Mouse (Mus musculus) B cell, adult 2 months (primary cell): ENCODE data around the gene Phip.
A peak's percentile ranks its signal among the peaks of the same experiment; 100 is the strongest.

Experiments used
- DNase-seq, 2 experiments: peaks; one replicate each; pipeline ENCODE4 v3.0.0; 2022

Phip gene

GRCm38 (mm10) chr9:82975342-82976215, at the start of gene Phip:
Gene Phip (minus strand): TSS chr9:82975516.
- peak; percentile 94 to 97 for DNase-seq

GRCm38 (mm10) chr9:83023724-83024123, 48.4 kb upstream of the Phip start:
- DNase-seq, result peak; percentile 8 to 18

- no peak for DNase-seq
Observed at GRCm38 (mm10) chr9:83014516-83014915, 39.2 kb upstream of the Phip start.

GRCm38 (mm10) chr9:83008306-83008705, 33.0 kb upstream of the Phip start:
- DNase-seq, result peak; percentile 18 to 26

GRCm38 (mm10) chr9:83001342-83001741, 26.0 kb upstream of the Phip start:
- DNase-seq, result no peak

- DNase-seq, result no peak
Observed at GRCm38 (mm10) chr9:82997765-82998500, 22.6 kb upstream of the Phip start.

GRCm38 (mm10) chr9:82976936-82977335, 1.6 kb upstream of the Phip start:
- no peak for DNase-seq

- DNase-seq, result no peak
Observed at GRCm38 (mm10) chr9:82976219-82976618, 903 bp upstream of the Phip start.

GRCm38 (mm10) chr9:82974962-82975341, 364 bp downstream of the Phip start:
- DNase-seq, result no peak

GRCm38 (mm10) chr9:82974187-82974861, 992 bp downstream of the Phip start:
- peak; percentile 80 to 84 for DNase-seq

- DNase-seq, result no peak
Observed at GRCm38 (mm10) chr9:82973321-82973892, 1.9 kb downstream of the Phip start.

- no peak for DNase-seq
Observed at GRCm38 (mm10) chr9:82971433-82971832, 3.9 kb downstream of the Phip start.

GRCm38 (mm10) chr9:82967076-82967621, 8.2 kb downstream of the Phip start:
- no peak for DNase-seq

- DNase-seq, result no peak
Observed at GRCm38 (mm10) chr9:82963981-82964380, 11.3 kb downstream of the Phip start.

- no peak for DNase-seq
Observed at GRCm38 (mm10) chr9:82961352-82961751, 14.0 kb downstream of the Phip start.

GRCm38 (mm10) chr9:82955267-82955666, 20.0 kb downstream of the Phip start:
- no peak for DNase-seq

- no peak for DNase-seq
Observed at GRCm38 (mm10) chr9:82952330-82952729, 23.0 kb downstream of the Phip start.

GRCm38 (mm10) chr9:82951435-82952004, 23.8 kb downstream of the Phip start:
- no peak for DNase-seq

GRCm38 (mm10) chr9:82907246-82907645, 68.1 kb downstream of the Phip start:
- no peak for DNase-seq

GRCm38 (mm10) chr9:82888645-82889044, 86.7 kb downstream of the Phip start:
- DNase-seq, result no peak

- DNase-seq, result peak; percentile 24 to 43
Observed at GRCm38 (mm10) chr9:82884177-82884576, 91.1 kb downstream of the Phip start.

GRCm38 (mm10) chr9:82877078-82877477, 98.2 kb downstream of the Phip start:
- DNase-seq, result no peak
